Mouse (Mus musculus): ENCODE data around the gene 2010300C02Rik.
A peak's percentile ranks its signal among the peaks of the same experiment; 100 is the strongest.
"Not testable (repeated sequence)": the region's sequence is repeated elsewhere in the genome, so short reads cannot be mapped to it uniquely, and the experiment has no call there.

The 2010300C02Rik gene

DNA sequence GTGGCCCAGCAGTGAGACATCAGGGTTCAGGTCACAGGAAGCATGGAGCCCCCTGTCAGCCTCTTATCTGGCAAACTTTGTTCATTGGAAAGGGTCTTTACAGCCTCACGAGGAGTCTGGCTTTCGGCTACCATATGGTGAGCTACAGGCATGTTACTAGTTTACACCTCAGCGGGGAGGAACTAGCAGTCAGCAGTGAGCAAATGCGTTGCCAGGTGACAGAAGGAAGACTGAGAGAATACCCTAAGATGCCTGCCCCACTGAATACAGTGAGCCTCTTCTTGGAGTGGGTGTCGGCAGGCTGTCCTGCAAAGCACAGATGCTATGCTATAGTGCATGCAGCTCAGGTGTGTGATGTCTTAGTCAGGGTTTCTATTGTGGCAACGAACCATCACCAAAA lies 91.1 kb downstream of the 2010300C02Rik start:
- no peak for DNase-seq (ENCODE audit: inconsistent ontology term)

DNA sequence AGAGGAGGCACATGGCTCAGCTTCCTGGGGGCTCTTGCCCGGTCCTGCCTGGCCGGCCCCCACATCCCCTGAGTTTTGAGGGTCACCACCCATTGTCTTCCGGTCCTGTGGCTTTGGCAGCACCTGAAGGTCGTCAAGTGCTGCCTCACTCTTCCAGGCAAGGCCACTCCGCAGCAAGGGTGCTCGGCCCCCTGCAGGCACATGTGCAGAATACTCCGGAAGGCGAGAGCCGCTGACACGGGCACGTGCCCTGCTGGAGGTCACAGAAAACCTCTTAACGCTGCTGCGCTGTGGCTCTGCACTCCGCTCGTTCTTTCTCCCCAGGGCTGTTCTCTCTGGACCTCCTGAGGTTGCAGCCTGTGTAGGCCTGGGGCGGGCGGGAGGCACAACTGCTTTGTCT lies 95.7 kb downstream of the 2010300C02Rik start:
- DNase-seq (ENCODE audit: inconsistent ontology term), result no peak

DNA sequence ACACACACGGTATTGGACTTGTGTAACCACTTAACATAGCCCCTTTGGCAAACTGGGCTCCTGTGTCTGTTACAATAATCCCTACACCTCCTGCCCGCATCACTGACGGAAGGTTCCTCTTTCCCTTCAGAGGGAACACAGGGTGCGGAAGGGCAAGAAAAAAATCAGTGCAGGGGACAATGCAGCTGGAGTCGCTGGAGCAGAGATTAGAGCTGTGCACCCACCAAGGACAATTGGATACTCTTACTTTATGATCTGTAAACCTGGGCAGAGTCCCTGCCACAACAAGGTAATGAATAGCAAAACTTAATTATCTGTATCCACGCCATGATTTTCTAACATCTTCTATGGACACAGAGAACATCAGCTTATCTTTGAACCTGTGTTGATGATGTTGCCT lies 97.8 kb downstream of the 2010300C02Rik start:
- no peak for DNase-seq (ENCODE audit: inconsistent ontology term)

GRCm38 (mm10) chr1:37619542-37619941 lies 100.3 kb downstream of the 2010300C02Rik start:
- DNase-seq (ENCODE audit: inconsistent ontology term), result no peak

- no peak for DNase-seq (ENCODE audit: inconsistent ontology term)
Observed at GRCm38 (mm10) chr1:37617047-37617446, 102.8 kb downstream of the 2010300C02Rik start.

GRCm38 (mm10) chr1:37616569-37616968 lies 103.3 kb downstream of the 2010300C02Rik start:
- no peak for DNase-seq (ENCODE audit: inconsistent ontology term)

- no peak for DNase-seq (ENCODE audit: inconsistent ontology term)
Observed at GRCm38 (mm10) chr1:37615290-37616040, 104.4 kb downstream of the 2010300C02Rik start.

GRCm38 (mm10) chr1:37614836-37615235 lies 105.0 kb downstream of the 2010300C02Rik start:
- no peak for DNase-seq (ENCODE audit: inconsistent ontology term)

- DNase-seq (ENCODE audit: inconsistent ontology term), result no peak
Observed at GRCm38 (mm10) chr1:37614130-37614529, 105.8 kb downstream of the 2010300C02Rik start.

DNA sequence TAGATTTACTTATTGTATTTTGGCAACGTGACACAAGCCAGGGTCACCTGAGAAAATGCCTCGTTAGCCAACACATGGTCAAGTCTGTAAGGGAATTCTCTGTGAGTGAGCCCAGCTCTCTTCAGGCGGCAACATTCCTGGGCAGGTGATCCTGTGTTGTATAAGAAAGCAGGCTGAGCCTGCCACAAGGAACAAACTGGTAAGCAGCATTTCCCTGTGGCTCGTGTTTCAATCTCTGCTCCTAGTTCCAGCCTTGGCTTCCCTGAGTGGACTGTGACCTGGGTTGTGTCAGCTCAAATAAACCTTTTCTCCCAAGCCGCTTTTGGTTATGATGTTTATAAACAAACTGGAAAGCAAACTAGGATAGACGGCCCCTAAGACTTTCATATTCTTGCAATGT lies 108.9 kb downstream of the 2010300C02Rik start:
- DNase-seq (ENCODE audit: inconsistent ontology term), result peak; percentile 56

GRCm38 (mm10) chr1:37610242-37610641 lies 109.6 kb downstream of the 2010300C02Rik start:
- DNase-seq (ENCODE audit: inconsistent ontology term), result peak; percentile 5

DNA sequence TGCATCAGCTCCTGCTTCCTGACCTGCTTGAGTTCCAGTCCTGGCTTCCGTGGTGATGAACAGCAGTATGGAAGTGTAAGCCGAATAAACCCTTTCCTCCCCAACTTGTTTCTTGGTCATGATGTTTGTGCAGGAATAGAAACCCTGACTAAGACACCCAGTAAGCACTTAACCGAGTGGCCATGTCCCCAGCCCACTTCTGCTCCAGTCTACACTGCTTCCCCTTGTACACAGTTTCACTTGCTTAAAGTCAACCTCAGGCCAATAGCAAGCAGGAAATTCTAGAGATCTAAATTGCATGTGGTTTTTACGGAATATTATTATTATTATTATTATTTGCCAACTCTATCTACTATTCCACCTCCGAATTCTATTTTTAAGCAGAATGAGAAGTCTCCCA lies 114.2 kb downstream of the 2010300C02Rik start:
- DNase-seq (ENCODE audit: inconsistent ontology term), result not testable (repeated sequence)

GRCm38 (mm10) chr1:37603206-37603605 lies 116.7 kb downstream of the 2010300C02Rik start:
- DNase-seq (ENCODE audit: inconsistent ontology term), result no peak

- no peak for DNase-seq (ENCODE audit: inconsistent ontology term)
Observed at GRCm38 (mm10) chr1:37602268-37602667, 117.6 kb downstream of the 2010300C02Rik start.

DNA sequence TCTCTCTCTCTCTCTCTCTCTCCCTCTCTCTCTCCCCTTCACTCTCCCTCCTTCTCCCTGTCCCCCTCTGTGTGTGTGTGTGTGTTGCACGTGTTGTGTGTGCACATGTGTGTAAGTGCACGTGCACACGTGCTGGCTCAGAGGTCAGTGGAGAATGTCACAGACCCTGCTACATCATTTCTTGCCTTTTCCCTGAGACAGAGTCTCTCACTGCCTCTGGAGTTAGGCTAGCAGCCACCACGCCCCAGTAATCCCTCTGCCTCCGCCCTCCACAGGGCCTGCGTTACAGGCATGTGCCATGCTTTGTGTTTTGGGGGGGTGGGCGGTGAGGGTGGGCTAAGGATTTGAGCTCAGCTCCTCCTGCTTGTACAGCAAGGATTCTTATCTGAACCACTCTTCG lies 118.4 kb downstream of the 2010300C02Rik start:
- no peak for DNase-seq (ENCODE audit: inconsistent ontology term)

DNA sequence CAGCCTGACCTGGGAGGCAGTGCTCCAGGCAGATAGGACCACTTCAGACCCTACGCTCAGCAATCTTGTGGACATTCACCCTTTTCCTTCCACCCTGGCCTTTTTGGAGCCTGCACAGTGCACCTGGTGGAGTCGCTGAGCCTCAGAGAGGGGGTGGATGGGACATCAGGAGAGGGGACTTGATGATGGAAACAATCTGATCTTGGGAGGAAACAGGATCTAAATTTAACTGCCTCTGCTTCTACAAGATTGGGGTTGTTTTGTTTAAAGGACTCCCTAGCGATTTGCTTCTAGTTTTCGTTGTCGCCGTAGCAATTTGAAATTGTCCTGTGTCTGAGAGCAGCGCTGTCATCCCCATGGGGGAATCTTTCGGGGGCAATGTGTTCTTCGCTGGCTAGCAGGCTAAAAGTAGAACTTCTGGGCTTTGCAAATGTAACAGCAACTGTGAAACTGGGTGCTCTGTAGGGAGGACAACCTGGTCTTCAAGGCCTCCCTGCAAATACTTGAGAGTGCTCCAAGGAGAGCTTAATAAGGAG lies 119.2 kb downstream of the 2010300C02Rik start:
- no peak for DNase-seq (ENCODE audit: inconsistent ontology term)

DNA sequence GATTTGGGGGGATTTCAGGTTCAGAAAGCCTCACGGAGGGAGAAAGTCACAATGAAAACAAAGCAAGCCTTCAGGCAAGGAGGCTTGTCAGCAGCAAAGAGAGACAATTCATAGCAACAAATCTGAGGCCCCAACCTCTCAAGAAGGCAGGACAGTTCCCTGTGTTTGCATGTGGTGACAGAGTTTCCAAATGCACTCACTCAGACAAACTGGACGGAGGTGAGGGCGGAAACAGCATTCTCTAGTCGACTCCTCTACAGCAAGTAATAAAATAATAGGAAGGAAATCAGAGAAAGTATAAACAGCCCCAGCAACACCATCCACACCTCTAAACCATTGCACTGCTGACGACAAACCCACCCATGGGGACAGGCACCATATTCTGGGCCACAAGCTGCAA lies 120.9 kb downstream of the 2010300C02Rik start:
- DNase-seq (ENCODE audit: inconsistent ontology term), result no peak

GRCm38 (mm10) chr1:37594812-37595211 lies 125.1 kb downstream of the 2010300C02Rik start:
- not testable (repeated sequence) for DNase-seq (ENCODE audit: inconsistent ontology term)

- DNase-seq (ENCODE audit: inconsistent ontology term), result peak; percentile 76
Observed at GRCm38 (mm10) chr1:37585809-37586480, 133.9 kb downstream of the 2010300C02Rik start.

GRCm38 (mm10) chr1:37583795-37584464 lies 136.0 kb downstream of the 2010300C02Rik start:
- DNase-seq (ENCODE audit: inconsistent ontology term), result no peak

DNA sequence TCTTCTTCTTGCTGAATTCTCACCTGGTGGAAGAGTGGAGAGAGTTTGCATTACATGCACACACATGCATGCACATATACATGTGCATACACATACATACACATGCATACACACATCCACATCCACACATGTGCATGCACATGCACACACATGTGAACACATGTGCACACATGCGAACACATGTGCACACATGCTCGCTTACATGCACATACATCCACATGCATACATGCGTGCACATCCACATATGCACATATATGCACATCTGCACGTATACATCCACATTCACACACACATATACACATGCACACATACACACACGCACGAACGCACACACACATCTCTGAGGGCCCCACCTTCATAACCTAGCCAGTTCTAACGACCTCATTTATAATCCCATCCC lies 136.7 kb downstream of the 2010300C02Rik start:
- DNase-seq (ENCODE audit: inconsistent ontology term), result no peak

DNA sequence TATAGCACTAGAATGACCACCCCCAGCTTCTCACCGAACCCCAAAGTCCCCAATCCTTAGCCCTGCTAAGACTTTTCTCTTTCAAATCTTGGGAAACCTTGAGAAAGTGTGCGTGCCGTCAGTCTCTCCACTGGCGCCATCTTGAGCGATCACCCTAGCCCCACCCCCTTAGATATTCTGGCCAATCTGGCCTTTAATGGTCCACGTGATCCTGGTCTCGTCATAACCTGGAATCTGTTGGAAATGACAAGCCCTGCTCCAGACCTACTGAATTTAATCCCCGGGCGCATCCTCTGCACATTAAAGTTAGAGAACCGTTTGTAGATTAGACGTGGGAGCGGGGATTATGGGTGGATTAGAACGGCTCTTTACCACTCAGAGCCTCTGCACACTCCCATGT lies 140.2 kb downstream of the 2010300C02Rik start:
- DNase-seq (ENCODE audit: inconsistent ontology term), result no peak
